Mouse (Mus musculus) layer of hippocampus, adult 8-10 months (tissue): Measurements from ENCODE around the gene Nol12. TPM values are rescaled to one million over a fixed set of nuclear protein-coding genes. Genes with fewer than 3 reads are reported as not detected.

ENCODE experiments used
- DNase-seq, 2 experiments: peaks; one replicate each; pipeline ENCODE4 v3.0.0; 2022; ENCODE audit warnings: low spot score in 2 of 2
- total RNA-seq, 4 experiments: library from RNA; stranded (reverse); gene quantifications; 2 replicates each; pipeline ENCODE4 v1.2.4; 2022

Nol12 gene
- 10 to 100 TPM; 34.4 to 41.8 (median 37.7) TPM for total RNA-seq

GRCm38 (mm10) chr15:78934784-78935320 is at the start of gene Nol12:
Nol12 (plus strand) TSS chr15:78934933.
- DNase-seq: peak; percentile 74 to 90

- DNase-seq: no peak
Observed at GRCm38 (mm10) chr15:78889401-78889853, 45.3 kb upstream of the Nol12 start.

- DNase-seq: no peak
Observed at GRCm38 (mm10) chr15:78892440-78892839, 42.3 kb upstream of the Nol12 start.

- no peak for DNase-seq
Observed at GRCm38 (mm10) chr15:78894726-78895125, 40.0 kb upstream of the Nol12 start.

GRCm38 (mm10) chr15:78895741-78896140 is 39.0 kb upstream of the Nol12 start:
- DNase-seq: no peak

- no peak for DNase-seq
Observed at GRCm38 (mm10) chr15:78896149-78896548, 38.6 kb upstream of the Nol12 start.

GRCm38 (mm10) chr15:78897488-78897887 is 37.2 kb upstream of the Nol12 start:
- no peak for DNase-seq

- no peak for DNase-seq
Observed at GRCm38 (mm10) chr15:78898507-78899001, 36.2 kb upstream of the Nol12 start.

GRCm38 (mm10) chr15:78899409-78899739 is 35.4 kb upstream of the Nol12 start, which contains the start of gene Gm49510:
Gm49510 (plus strand) TSS chr15:78899667.
- DNase-seq: no peak

GRCm38 (mm10) chr15:78899740-78900584 is 34.8 kb upstream of the Nol12 start, which contains the start of gene Sh3bp1:
Sh3bp1 (plus strand) TSS chr15:78899768.
- DNase-seq: peak in 1 of 2 experiments; percentile 36

- no peak for DNase-seq
Observed at GRCm38 (mm10) chr15:78900585-78901421, 33.9 kb upstream of the Nol12 start.

- DNase-seq: no peak
Observed at GRCm38 (mm10) chr15:78901422-78901789, 33.3 kb upstream of the Nol12 start.

- peak in 1 of 2 experiments; percentile 85 for DNase-seq
Observed at GRCm38 (mm10) chr15:78903243-78903642, 31.5 kb upstream of the Nol12 start.

- no peak for DNase-seq
Observed at GRCm38 (mm10) chr15:78908399-78908798, 26.3 kb upstream of the Nol12 start.

- no peak for DNase-seq
Observed at GRCm38 (mm10) chr15:78908982-78909381, 25.8 kb upstream of the Nol12 start.

- DNase-seq: no peak
Observed at GRCm38 (mm10) chr15:78912040-78912439, 22.7 kb upstream of the Nol12 start.

GRCm38 (mm10) chr15:78913632-78914090 is 21.1 kb upstream of the Nol12 start, which contains the start of gene Pdxp:
Pdxp (plus strand) TSS chr15:78913919.
- DNase-seq: peak; percentile 97 to 98

GRCm38 (mm10) chr15:78914091-78914822 is 20.5 kb upstream of the Nol12 start:
- no peak for DNase-seq

GRCm38 (mm10) chr15:78914823-78915659 is 19.7 kb upstream of the Nol12 start:
- no peak for DNase-seq

- DNase-seq: peak; percentile 79 to 80
Observed at GRCm38 (mm10) chr15:78915660-78916017, 19.1 kb upstream of the Nol12 start.
